Mouse (Mus musculus) heart, adult 2 months (tissue): ENCODE data around the gene 2310007B03Rik. TPM values are rescaled to one million over a fixed set of nuclear protein-coding genes. Genes with fewer than 3 reads are reported as not detected.
"Not testable (repeated sequence)": the region's sequence is repeated elsewhere in the genome, so short reads cannot be mapped to it uniquely, and the experiment has no call there.

Source experiments
- DNase-seq, 2 experiments: peaks; one replicate each; pipeline ENCODE4 v3.0.0; 2021
- H3K27ac ChIP-seq: fragments of 200-600 bp; 2 replicates; pipeline ENCODE4 v1.8.1; 2022
- H3K27me3 ChIP-seq: fragments of 200-500 bp; 2 replicates; pipeline ENCODE4 v1.6.1; 2012; ENCODE audit warnings: mild to moderate bottlenecking, low read length, inconsistent platforms, mixed read lengths; ENCODE audit not compliant: control insufficient read depth, insufficient read depth
- H3K36me3 ChIP-seq: fragments of 200-500 bp; 2 replicates; pipeline ENCODE4 v1.6.1; 2012; ENCODE audit warnings: low read length, inconsistent platforms; ENCODE audit not compliant: control insufficient read depth, insufficient read depth
- H3K4me1 ChIP-seq: fragments of 200-500 bp; 2 replicates; pipeline ENCODE4 v1.6.1; 2011; ENCODE audit warnings: low read length; ENCODE audit not compliant: control insufficient read depth, insufficient read depth
- H3K4me3 ChIP-seq: fragments of 200-600 bp; 2 replicates; pipeline ENCODE4 v1.8.1; 2022
- H3K79me2 ChIP-seq: fragments of 200-500 bp; replicated peaks from 2 replicates; pipeline ENCODE4 v1.6.1; 2012; ENCODE audit warnings: mild to moderate bottlenecking, inconsistent platforms, low read length, moderate library complexity, mixed read lengths; ENCODE audit not compliant: control insufficient read depth, insufficient read depth
- H3K9ac ChIP-seq: fragments of 200-500 bp; 2 replicates; pipeline ENCODE4 v1.6.1; 2012; ENCODE audit warnings: low read depth, mild to moderate bottlenecking, control low read depth, inconsistent platforms, low read length, mixed read lengths
- CTCF ChIP-seq: fragments of 200-600 bp; IDR thresholded peaks from 2 replicates; pipeline ENCODE4 v1.8.1; 2022; ENCODE audit warnings: antibody characterized with exemption, mild to moderate bottlenecking, moderate library complexity
- EP300 ChIP-seq: fragments of 200-500 bp; IDR thresholded peaks from 2 replicates; pipeline ENCODE4 v1.6.1; 2011; ENCODE audit warnings: low read depth, low read length, control low read depth; ENCODE audit not compliant: insufficient read depth
- POLR2A ChIP-seq: fragments of 200-500 bp; IDR thresholded peaks from 2 replicates; pipeline ENCODE4 v1.6.1; 2011; ENCODE audit warnings: mild to moderate bottlenecking, low read depth, low read length, control low read depth; ENCODE audit not compliant: insufficient read depth
- WGBS: fragments of 180-500 bp; shearing (Covaris S2); methylation state at CpG from one replicate; pipeline ENCODE4 v1.1.7; 2018; 5-methylcytosine and 5-hydroxymethylcytosine counted together
- intact Hi-C: fragments of 180-260 bp; cut with DNase I; formaldehyde crosslinking; loops from one replicate; pipeline ENCODE4 v1.15.1; 2025
- long read RNA-seq: library from polyadenylated mRNA; stranded (forward); transcript quantifications from one replicate; pipeline ENCODE4 v2.0.0, GENCODE M21; 2021
- polyA plus RNA-seq: library from polyadenylated mRNA; depleted of rRNA; stranded (reverse); fragments of >200 nt; gene quantifications from 2 replicates; pipeline ENCODE4 v1.2.3, GENCODE M21; 2012; rRNA removed
- total RNA-seq, 2 experiments: library from RNA; stranded (reverse); gene quantifications; 2 replicates each; pipeline ENCODE4 v1.2.3; 2021

2310007B03Rik gene
- total RNA-seq, result not detected
- polyA plus RNA-seq, result 0.82 TPM in 1 of 2 replicates, not detected in the other
- long read RNA-seq, result 0 reads

- no peak for DNase-seq
- Histone ChIP-seq H3K79me2 (no peaks in the 10 kb centered on the region), H3K27ac (no peak within 1 kb of the TSS), H3K27me3 (no peaks in the 10 kb centered on the region), H3K9ac (no peak within 1 kb of the TSS), H3K4me1 (no peaks in the 10 kb centered on the region), H3K4me3 (no peak within 1 kb of the TSS), H3K36me3 (no peaks in the 10 kb centered on the region)
- TF ChIP-seq CTCF, result no peak
- no peak for TF ChIP-seq EP300
- no peak for TF ChIP-seq POLR2A
- intact Hi-C loops, result no loop called here
- WGBS, result 73% methylated on average over 8 of the region's 8 CpGs
Measured at GRCm38 (mm10) chr1:93160501-93161133, at the start of gene 2310007B03Rik. 2310007B03Rik (minus strand) TSS chr1:93160948.

DNA sequence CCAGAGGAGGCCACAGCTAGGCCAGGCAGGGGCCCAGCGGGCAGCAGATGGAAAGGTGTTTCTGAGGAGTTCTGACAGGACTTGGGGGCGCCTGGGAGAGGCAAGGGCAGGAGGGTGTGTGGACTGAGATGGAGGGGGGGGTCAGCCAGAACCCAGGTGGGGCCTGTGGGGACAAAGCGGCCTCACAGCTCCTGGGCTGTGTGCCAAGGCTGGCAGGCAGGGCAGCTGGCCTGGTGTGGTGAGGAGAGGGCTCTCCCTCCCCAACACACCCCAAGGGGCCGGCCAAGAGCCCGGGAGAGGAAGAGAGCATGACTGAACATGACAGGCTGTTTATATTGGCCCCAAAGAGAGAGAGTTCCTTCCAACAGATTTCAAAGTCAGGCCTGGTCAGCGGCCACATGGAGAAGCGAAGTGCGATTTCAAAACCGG is 49.5 kb upstream of the 2310007B03Rik start:
- Histone ChIP-seq H3K36me3 (no peaks in the 10 kb centered on the region), H3K27me3 (no peaks in the 10 kb centered on the region), H3K79me2 (no peaks in the 10 kb centered on the region), H3K27ac (peak overlapping the region; percentile 20; the same call in 1 of the 2 replicates), H3K9ac (no peak overlapping the region), H3K4me3 (no peak overlapping the region), H3K4me1 (peaks cover 10% of the 10 kb centered on the region)
- intact Hi-C loops, result loop anchor here (2.0 kb wide), 1 partner anchor 27 kb away; no protein-coding TSS in a partner anchor
- WGBS, result 6% methylated on average over 9 of the region's 9 CpGs
- TF ChIP-seq POLR2A (no peak), CTCF (no peak), EP300 (peak; percentile 58; the same call in 1 of the 2 replicates)
- DNase-seq, result peak; percentile 81 to 88

DNA sequence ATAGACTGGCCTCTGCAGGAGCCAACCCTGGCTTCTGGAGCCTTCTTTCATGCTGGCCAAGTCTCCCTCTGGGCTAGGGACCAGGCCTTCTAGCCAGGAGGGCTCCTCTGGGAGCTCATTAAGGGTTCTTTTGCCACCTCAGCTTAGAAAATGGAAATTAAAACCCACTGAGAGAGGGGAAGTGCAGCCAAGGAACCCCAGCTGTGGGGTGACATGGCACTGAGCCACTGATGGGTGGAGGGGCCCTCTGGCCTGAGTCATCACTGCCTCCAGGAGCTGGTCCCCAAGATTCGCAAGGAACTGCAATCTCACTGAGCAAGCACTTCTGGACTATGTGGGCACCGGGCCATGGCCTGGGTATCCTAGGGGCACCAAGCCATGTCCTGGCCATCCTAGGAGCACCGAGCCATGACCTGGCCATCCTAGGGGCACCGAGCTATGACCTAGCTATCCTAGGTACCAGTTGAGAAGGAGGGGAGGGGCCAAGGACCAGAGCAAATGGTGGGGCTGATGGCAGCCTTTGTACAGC is 46.9 kb upstream of the 2310007B03Rik start:
- peaks cover 10% of the 10 kb centered on the region for H3K4me1 ChIP-seq

GRCm38 (mm10) chr1:93206277-93206970 is 45.7 kb upstream of the 2310007B03Rik start:
- no peaks in the 10 kb centered on the region for H3K27me3 ChIP-seq
- WGBS, result 75% methylated on average over 12 of the region's 12 CpGs
- H3K9ac ChIP-seq, result no peak overlapping the region
- H3K79me2 ChIP-seq, result no peaks in the 10 kb centered on the region
- no peaks in the 10 kb centered on the region for H3K36me3 ChIP-seq
- DNase-seq, result no peak
- no peak overlapping the region for H3K27ac ChIP-seq
- H3K4me3 ChIP-seq, result no peak overlapping the region
- intact Hi-C loops, result no loop called here
- TF ChIP-seq POLR2A (no peak), CTCF (0 out of 2 replicates have a peak, but pooled peaks have one; percentile 4), EP300 (no peak)
- peaks cover 8% of the 10 kb centered on the region for H3K4me1 ChIP-seq

More for the DNA sequence above, 46.9 kb upstream of the 2310007B03Rik start:
- TF ChIP-seq POLR2A (no peak), EP300 (no peak), CTCF (no peak)
- no peak overlapping the region for H3K27ac ChIP-seq
- DNase-seq, result peak in 1 of 2 experiments; percentile 18
- H3K4me3 ChIP-seq, result no peak overlapping the region
- WGBS, result 92% methylated on average over 4 of the region's 4 CpGs
- H3K36me3 ChIP-seq, result no peaks in the 10 kb centered on the region
- intact Hi-C loops, result no loop called here
- no peaks in the 10 kb centered on the region for H3K27me3 ChIP-seq
- no peak overlapping the region for H3K9ac ChIP-seq
- no peaks in the 10 kb centered on the region for H3K79me2 ChIP-seq

DNA sequence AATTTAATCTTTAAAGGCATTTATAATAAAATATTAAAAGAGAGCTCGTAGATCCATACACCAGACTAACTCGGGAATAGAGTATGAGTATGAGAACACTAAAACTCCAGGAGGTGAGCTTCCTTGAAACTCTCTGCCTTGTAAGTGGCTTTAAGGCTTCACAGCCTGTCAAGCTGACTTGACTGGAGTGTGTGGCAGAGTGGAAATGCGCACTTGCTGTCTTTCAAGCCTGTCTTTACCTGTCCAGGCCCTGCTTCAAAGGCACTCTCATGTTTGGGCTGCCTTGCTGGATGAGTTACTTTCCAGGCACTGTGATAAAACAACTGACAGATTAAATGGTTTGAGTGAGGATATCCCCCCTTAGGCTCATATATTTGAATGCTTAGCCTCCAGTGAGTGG is 37.2 kb upstream of the 2310007B03Rik start:
- Histone ChIP-seq H3K4me1 (no peaks in the 10 kb centered on the region), H3K36me3 (no peaks in the 10 kb centered on the region), H3K79me2 (no peaks in the 10 kb centered on the region), H3K9ac (no peak overlapping the region), H3K27ac (no peak overlapping the region), H3K4me3 (no peak overlapping the region), H3K27me3 (no peaks in the 10 kb centered on the region)
- no peak for DNase-seq
- TF ChIP-seq POLR2A, result no peak
- TF ChIP-seq CTCF, result no peak
- no peak for TF ChIP-seq EP300
- intact Hi-C loops, result no loop called here
- 84% methylated on average over 3 of the region's 3 CpGs for WGBS

DNA sequence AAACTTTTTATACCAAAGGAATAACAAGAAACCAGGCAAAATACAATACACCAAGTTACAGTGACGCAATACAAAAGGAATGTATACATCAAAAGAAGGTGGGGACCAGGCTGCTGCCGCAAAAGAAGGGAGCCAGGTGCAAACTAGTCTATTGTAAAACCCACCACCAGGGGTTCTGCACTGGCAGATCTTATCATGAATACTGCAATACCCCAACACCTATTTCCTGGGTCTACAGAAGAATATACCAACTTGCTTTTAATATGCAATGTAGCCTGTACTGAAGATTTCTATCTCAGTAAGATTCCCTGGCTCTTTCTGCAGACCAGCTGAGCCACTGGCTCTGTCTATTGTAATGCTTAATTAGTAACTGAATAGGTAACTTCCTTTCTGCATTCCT is 36.7 kb upstream of the 2310007B03Rik start:
- H3K4me1 ChIP-seq, H3K9ac ChIP-seq, H3K36me3 ChIP-seq, intact Hi-C loops, H3K27ac ChIP-seq, H3K79me2 ChIP-seq, DNase-seq, H3K4me3 ChIP-seq, H3K27me3 ChIP-seq: not testable (repeated sequence)
- WGBS, result 78% methylated on average over 2 of the region's 2 CpGs
